Mouse (Mus musculus) hindbrain, embryonic 16.5 days (tissue): ENCODE results near the gene Mup3. TPM values are rescaled to one million over a fixed set of nuclear protein-coding genes. Genes with fewer than 3 reads are reported as not detected.

Experiments used
- polyA plus RNA-seq: library from polyadenylated mRNA; unstranded; fragments of >200 nt; fragmentation: Nextera tagmentation; extraction: Ambion mirVana; gene quantifications from 2 replicates; pipeline ENCODE4 v1.2.1, GENCODE M21; 2015

Gene Mup3
- polyA plus RNA-seq, 1 experiment from 2014 or later: not detected

Other genes starting within 250 kb of the Mup3 start
- gene Mup20, start 33.2 kb downstream of the Mup3 start, polyA plus RNA-seq: not detected in 2 replicates
- gene Mup21, start 63.5 kb upstream of the Mup3 start, polyA plus RNA-seq: not detected in 2 replicates
- gene Zfp37, start 143.7 kb upstream of the Mup3 start, polyA plus RNA-seq: 26.5 and 31.5 TPM in 2 replicates
- 17.7 and 18.2 TPM in 2 replicates for gene Slc31a2, start 175.2 kb upstream of the Mup3 start, polyA plus RNA-seq